Mouse (Mus musculus): ENCODE measurements at regions not wholly inside any gene's neighbourhood (a gene's known extent, or its start where the extent isn't known, plus 50 kb on each side); places are given as distances from the start of the nearest gene placed in this dataset.
"Not testable (repeated sequence)": the region's sequence is repeated elsewhere in the genome, so short reads cannot be mapped to it uniquely, and the experiment has no call there.

DNA sequence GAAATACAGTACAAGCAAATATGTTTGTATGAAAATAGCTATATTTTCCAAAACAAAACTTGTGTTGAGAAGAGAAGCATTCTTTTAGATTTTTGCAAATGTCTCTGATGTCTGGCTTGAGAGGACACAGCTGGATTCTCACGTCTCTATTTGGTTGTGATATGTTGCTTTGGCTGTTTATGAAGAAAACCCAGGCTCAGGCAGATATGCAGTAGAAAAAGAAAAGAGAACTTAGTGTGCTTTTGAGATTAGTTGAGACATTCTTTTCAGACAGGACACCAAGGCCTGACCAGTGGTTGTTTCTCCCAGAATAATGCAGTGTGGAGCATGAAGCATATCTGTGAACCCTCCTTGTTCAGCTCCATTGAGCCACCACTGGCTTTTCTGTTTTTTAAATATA is 178.8 kb upstream of the Mamld1 start:
- no peak for DNase-seq (ENCODE audit: low read depth, low spot score)

DNA sequence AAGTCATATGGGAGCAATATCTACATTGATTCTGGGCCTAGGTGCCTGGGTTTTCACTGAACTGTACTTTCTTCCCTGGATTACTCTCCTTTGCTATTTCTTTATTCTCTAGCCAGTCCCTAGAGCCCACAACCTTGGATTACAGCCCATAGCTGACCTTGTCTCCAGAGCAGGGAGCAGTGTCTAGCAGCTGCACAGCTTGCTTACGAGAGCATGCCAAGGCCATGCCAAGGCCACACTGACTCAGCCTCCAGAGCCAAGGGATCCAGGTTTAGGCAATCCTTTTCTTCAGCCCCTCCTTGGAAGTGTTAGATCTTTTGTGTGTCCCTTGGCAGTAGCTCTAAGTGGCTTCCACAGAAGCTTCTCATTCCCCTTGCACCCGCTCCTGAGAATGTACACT is 168.7 kb upstream of the Mamld1 start:
- DNase-seq (ENCODE audit: low read depth, low spot score) = no peak

DNA sequence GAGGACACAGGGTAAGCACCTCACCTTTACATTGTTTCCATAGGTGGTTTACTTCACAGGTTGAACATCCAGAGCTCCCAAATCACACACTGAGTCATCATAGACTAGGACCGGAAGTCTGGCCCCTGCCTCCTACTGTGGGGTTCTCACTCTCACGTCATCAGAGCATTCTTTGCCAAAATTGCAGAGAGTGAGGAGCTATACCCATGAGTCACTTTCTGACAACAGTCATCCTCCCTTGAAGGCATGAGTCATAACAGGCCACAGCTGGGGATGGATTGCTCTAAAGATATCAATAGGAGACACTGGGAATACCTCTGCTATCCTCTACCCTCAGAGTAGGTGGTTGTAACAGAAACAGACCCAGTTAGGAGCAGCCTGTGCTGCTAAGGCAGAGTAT is 166.6 kb upstream of the Mamld1 start:
- DNase-seq (ENCODE audit: low read depth, low spot score) = no peak

DNA sequence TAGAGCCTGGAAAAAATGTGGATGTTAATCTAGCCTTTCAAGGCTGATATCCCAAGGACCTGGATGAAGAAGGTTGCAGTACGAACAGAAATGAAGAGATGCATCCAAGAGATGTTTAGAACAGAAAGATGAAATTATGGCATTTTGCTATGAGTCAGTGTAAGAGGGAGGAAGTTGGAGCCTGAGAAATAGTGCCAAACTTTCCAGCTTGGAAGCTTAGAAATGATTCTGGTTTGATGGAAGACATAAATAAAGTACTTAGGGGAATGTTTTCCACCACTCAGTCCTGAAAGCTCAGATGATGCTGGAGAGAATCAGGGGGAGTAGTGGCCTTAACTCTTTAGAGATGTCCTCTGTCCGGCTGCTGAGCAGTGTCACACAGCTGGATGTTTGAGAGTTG is 155.5 kb upstream of the Mamld1 start:
- DNase-seq (ENCODE audit: low read depth, low spot score) = no peak

DNA sequence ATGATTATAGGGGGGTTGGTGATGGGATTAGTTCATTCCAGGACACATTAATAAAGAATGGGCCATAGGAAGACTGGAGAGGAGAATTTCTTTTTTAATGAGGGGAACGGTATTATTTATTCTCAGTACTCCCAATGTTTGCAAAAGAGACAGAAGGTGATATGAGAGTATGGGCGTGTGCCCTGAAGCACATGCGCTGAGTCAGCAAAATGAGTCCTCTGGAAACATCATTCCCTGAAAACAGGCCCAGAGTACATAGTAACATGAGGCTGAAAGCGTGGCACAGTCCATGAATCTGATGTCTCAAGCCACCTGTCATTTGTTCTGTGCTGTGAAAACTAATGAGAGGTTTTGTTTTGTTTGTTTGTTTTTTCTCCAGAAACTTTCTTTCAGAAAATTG is 154.5 kb upstream of the Mamld1 start:
- no peak for DNase-seq (ENCODE audit: low read depth, low spot score)

DNA sequence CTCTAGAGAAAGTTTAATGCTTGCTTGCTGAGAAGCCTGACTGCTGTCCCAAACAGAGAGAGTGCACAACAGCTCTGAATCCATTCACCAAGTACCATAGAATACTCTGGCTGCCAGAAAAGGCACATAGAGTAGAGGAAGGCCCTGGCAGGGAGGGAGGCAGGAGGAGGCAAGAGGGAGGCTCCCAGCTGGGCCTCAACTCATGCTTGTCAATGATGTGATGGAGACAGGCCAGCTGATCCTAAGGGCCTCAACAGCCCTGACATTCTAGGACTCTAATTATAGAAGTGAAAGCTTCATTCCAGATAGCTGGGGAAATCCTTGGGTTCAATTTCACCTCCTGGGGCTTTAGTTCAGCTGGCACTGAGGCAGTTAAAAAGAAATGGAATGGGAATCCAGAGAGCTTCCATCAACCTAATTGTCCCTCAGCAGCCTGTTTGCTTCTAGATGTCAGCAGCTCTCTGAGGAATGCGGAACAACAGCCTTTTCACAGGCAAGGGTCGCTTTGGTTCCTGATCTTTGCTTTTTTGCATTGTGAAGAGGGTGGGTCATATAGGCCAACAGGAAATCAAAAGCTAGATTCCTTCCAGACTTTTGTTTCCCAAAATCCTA is 152.8 kb upstream of the Mamld1 start:
- no peak for DNase-seq (ENCODE audit: low read depth, low spot score)

DNA sequence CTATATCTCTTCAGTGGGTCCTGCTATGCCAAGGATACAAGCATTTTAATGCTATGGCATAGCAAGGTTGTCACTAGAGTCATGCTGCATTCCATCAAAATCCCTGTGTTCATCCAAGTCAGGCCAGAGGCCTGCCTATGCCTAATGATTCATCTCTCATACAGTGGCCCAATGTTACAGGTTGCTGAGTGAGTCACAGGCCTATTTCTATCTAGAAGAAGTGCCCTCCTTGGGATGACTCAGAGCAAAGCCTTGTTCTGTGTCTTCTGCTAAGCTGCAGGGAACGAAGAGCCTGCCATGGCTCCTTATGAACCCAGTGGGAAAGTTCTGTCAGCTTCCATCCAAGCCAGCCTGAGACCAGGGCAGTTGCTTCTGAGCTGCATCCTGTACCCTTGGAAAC is 151.2 kb upstream of the Mamld1 start:
- not testable (repeated sequence) for DNase-seq (ENCODE audit: low read depth, low spot score)

DNA sequence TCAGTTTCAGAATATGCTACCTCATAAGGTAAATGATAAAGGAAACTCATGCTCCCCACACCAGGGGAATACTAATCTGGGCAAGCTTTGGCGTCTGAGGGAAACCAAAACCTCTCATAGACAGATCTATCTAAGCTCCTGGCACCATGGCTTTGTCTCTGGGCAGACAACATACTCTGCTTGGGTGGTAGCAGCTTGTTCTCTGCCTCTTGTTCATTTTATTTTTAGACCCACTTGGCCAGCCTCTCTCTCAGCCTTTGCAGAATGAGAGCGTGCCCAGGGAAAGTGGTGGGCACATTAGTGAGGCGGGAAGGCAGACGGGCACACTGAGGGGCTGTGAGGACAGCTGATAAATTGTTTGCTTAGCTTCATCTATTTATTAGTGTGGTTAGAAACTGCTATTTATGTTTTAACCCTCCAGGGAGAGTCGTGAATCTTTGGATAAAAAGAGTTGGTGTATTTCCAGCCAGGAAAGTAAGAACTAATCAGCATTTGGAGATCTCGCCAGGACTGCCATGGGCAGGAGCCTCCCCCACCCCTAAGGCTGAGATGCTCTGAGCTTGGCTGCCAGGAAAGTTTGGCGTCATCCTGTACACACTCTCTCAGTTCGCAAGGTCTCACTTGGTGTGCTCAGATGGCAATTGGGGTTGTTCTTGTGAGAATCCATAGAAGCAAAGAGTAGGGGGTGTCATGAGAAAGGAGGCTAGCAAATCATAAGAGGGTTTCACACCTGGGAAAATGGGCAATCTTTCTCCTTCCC is 150.2 kb upstream of the Mamld1 start:
- DNase-seq (ENCODE audit: low read depth, low spot score) = no peak

DNA sequence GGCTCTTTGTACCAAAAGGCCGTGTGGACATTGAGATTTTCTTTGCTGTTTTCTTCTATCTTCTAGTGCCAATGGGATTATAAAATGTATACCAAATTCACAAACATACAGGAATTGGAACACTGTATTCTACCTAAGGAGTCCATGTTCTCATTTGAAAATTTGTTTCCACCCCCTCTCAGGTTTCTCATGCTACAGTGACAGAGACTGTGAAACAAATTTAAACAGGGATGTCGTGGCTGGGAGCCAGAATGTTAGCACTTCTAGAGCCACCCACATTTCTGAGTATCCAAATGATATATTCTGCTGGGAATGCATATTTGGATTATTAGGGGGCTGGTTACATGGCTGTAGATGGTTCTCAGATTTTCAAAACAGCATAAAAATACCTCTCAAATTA is 124.4 kb upstream of the Mamld1 start:
- no peak for DNase-seq (ENCODE audit: low read depth, low spot score)

DNA sequence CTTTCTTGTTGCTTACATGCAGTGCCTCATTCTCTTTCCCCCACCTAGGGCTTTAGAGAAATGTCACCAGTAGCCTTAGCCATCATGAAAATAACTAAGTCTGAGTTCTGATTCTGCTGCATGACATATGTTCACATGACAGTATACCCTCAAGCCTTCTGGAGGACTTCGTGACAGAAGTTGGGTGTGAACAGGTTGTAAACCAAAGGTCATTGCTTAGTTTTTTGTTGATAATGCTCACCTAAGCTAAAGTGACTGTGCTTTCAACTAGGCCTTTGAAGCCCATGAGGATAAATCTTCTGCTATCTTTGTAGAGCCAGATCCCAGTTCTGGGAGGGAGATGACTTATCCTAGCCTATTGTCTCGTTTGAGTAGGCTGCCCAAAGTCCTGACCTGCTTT is 118.1 kb upstream of the Mamld1 start:
- DNase-seq (ENCODE audit: low read depth, low spot score) = peak; percentile 1

DNA sequence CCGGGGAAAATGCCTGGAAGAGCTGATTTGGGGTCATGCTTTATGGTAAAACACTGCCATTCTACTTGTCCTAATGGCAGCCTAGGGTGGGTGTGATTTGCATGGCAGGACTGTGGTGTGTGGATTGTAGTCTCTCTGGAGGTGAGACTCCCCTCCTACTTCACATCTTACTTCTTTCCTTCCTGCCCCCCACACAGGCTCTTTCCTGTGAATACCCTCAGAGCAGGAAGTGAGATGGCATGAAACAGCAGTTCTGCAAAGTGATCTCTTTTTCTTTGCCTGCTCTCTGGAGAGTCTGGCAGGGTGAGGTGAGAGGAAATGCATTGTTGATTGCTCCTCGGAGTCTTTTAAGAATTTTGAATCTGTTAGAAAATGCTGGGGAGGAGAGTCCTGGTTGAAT is 104.7 kb upstream of the Mamld1 start:
- no peak for DNase-seq (ENCODE audit: low read depth, low spot score)

DNA sequence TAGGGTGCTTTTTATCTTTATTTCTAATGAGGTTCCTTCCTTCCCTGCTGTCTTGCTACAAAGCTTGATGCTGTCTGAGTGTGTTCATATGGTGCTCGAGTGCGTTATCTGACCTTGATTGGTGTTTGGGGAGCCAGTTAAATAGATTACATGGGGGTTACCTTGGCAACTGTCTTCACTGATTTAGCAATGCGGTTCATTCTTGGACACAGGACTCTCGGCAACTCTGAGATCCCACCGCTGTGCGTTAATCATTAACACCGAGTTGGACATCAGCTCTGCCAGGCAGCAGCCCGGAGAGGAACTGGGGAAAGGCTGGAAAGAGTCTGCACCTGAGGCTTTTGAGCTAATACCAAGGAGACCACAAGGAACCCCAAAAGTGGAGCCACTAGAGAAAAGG is 104.0 kb upstream of the Mamld1 start:
- no peak for DNase-seq (ENCODE audit: low read depth, low spot score)

DNA sequence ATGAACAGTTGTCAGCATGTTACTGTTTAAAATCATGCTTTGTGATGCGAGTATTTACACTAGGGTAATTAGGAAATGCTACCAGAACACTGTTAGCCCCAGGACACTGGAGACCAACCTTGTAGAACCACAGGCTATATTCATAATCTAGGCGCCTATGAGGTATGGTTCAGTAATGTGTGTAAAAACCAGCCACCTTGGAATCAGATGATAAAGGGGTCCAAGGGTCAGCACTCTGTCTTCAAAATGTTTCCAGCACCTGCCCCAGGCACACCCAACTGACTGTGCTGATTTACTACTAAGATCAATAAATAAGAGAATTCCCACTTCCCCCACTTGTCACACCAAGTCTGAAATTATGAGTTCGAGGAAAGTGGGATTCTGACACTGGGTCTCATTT is 100.8 kb upstream of the Mamld1 start:
- no peak for DNase-seq (ENCODE audit: low read depth, low spot score)

DNA sequence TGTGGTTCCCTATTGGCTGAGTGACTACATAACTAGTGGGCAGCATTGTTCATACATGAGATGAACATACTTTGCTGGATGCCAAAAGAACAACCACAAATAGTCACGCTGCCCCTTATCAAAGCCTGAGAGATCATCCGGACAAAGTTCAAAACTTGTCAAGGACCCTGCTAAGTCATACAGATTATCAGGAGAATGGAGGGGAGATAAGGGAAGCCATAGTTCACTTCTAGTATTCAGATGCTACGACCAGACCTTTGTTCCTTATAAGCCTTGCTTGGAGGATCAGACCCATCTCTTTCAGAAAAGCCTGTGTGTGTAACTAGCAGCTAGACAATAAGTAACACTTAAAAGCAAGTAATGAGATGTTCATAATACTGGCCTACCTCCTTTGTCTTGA is 97.0 kb upstream of the Mamld1 start:
- no peak for DNase-seq (ENCODE audit: low read depth, low spot score)
